Mouse (Mus musculus) lung, embryonic 14.5 days (tissue): ENCODE measurements at regions not wholly inside any gene's neighbourhood (a gene's known extent, or its start where the extent isn't known, plus 50 kb on each side); places are given as distances from the start of the nearest gene placed in this dataset.

Experiments used
- ATAC-seq: fragments of 200-750 bp; cut with Nextera tagmentation; 2 replicates; pipeline ENCODE4 v1.8.0; 2017; ENCODE audit warnings: mild to moderate bottlenecking, moderate TSS enrichment, moderate library complexity; ENCODE audit not compliant: insufficient read depth
- DNase-seq: peaks from one replicate; pipeline ENCODE4 v3.0.0-alpha.2; 2015
- H3K27ac ChIP-seq: fragments of 300-500 bp; sonication (generic); 2 replicates; pipeline ENCODE4 v1.5.1; 2014; ENCODE audit warnings: low read depth, mild to moderate bottlenecking, moderate library complexity
- H3K27me3 ChIP-seq: fragments of 300-500 bp; sonication (generic); 2 replicates; pipeline ENCODE4 v1.6.1; 2014; ENCODE audit warnings: low read length, control low read depth; ENCODE audit not compliant: insufficient read depth
- H3K36me3 ChIP-seq: fragments of 300-500 bp; sonication (generic); 2 replicates; pipeline ENCODE4 v1.6.1; 2014; ENCODE audit warnings: control low read depth; ENCODE audit not compliant: insufficient read depth
- H3K4me1 ChIP-seq: fragments of 300-500 bp; sonication (generic); 2 replicates; pipeline ENCODE4 v1.6.1; 2014; ENCODE audit warnings: antibody characterized with exemption, control low read depth; ENCODE audit not compliant: insufficient read depth
- H3K4me2 ChIP-seq: fragments of 300-500 bp; sonication (generic); 2 replicates; pipeline ENCODE4 v1.6.1; 2014; ENCODE audit warnings: mild to moderate bottlenecking
- H3K4me3 ChIP-seq: fragments of 300-500 bp; sonication (generic); 2 replicates; pipeline ENCODE4 v1.5.1; 2014; ENCODE audit warnings: low read depth, low read length
- H3K9ac ChIP-seq: fragments of 300-500 bp; sonication (generic); 2 replicates; pipeline ENCODE4 v1.6.1; 2014
- H3K9me3 ChIP-seq: fragments of 300-500 bp; sonication (generic); 2 replicates; pipeline ENCODE4 v1.6.1; 2016; ENCODE audit warnings: low read depth, low read length, control low read depth
- CTCF ChIP-seq: IDR thresholded peaks from 2 replicates; pipeline ENCODE4 v1.5.1; 2016; ENCODE audit warnings: antibody characterized with exemption, low read depth
- WGBS: fragments of 180-500 bp; shearing (Covaris S2); extraction: QIAGEN DNeasy Blood & Tissue Kit; methylation state at CpG from one replicate; pipeline ENCODE4 v1.1.7; 2014; 5-methylcytosine and 5-hydroxymethylcytosine counted together

DNA sequence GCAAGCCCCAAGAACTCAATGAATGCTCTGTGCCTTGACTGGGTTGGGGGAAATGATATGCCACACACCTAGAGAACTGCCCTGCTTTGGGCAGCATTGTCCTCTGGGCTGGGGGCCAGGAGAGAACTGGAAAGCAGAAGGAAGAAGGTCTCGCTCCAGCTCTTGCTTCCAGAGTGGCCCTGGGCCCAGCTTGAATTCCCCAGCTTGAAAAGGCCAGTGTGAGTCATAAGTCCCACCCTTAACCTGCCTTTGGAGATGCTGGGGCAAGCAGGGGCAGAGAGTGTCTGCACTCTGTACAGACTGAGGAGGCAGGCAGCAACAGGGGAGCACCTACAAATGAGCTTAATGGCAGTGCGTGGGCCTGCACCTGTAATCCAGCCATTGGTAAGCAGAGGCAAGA, 55.0 kb upstream of the Tgif1 start:
- no peak overlapping the region for H3K9ac ChIP-seq

More for the DNA sequence above, 55.0 kb upstream of the Tgif1 start:
- 83% methylated on average over 2 of the region's 2 CpGs for WGBS
- no peak for ATAC-seq
- H3K4me3 ChIP-seq, result no peak overlapping the region
- H3K4me1 ChIP-seq, result no peaks in the 10 kb centered on the region
- no peaks in the 10 kb centered on the region for H3K36me3 ChIP-seq
- no peak for DNase-seq
- TF ChIP-seq CTCF, result no peak
- no peak overlapping the region for H3K27ac ChIP-seq
- H3K4me2 ChIP-seq, result no peak overlapping the region
- H3K9me3 ChIP-seq, result no peaks in the 10 kb centered on the region
- no peaks in the 10 kb centered on the region for H3K27me3 ChIP-seq
